Mouse (Mus musculus) adrenal gland, postnatal 25 days (tissue): ENCODE measurements at regions not wholly inside any gene's neighbourhood (a gene's known extent, or its start where the extent isn't known, plus 50 kb on each side); places are given as distances from the start of the nearest gene placed in this dataset.
A peak's percentile ranks its signal among the peaks of the same experiment; 100 is the strongest.
"Not testable (repeated sequence)": the region's sequence is repeated elsewhere in the genome, so short reads cannot be mapped to it uniquely, and the experiment has no call there.

Experiments
- DNase-seq: peaks from one replicate; pipeline ENCODE4 v3.0.0; 2021; ENCODE audit warnings: mixed read lengths

- no peak for DNase-seq
Measured at GRCm38 (mm10) chr8:113489436-113490107, 145.8 kb upstream of the Mon1b start.

- no peak for DNase-seq
Measured at GRCm38 (mm10) chr8:113490891-113491290, 144.5 kb upstream of the Mon1b start.

GRCm38 (mm10) chr8:113496896-113497295 is 138.5 kb upstream of the Mon1b start:
- DNase-seq, result no peak

- DNase-seq, result no peak
Measured at GRCm38 (mm10) chr8:113502671-113503070, 132.7 kb upstream of the Mon1b start.

GRCm38 (mm10) chr8:113512856-113513255 is 122.5 kb upstream of the Mon1b start:
- DNase-seq, result no peak

GRCm38 (mm10) chr8:113513886-113514730 is 121.3 kb upstream of the Mon1b start:
- DNase-seq, result peak; percentile 4

- DNase-seq, result not testable (repeated sequence)
Measured at GRCm38 (mm10) chr8:113514731-113515375, 120.5 kb upstream of the Mon1b start.

GRCm38 (mm10) chr8:113516176-113516575 is 119.2 kb upstream of the Mon1b start:
- DNase-seq, result no peak

GRCm38 (mm10) chr8:113517912-113518311 is 117.5 kb upstream of the Mon1b start:
- DNase-seq, result no peak

- no peak for DNase-seq
Measured at GRCm38 (mm10) chr8:113523561-113523960, 111.8 kb upstream of the Mon1b start.

GRCm38 (mm10) chr8:113531116-113531665 is 104.2 kb upstream of the Mon1b start:
- DNase-seq, result no peak

GRCm38 (mm10) chr8:113532881-113533280 is 102.5 kb upstream of the Mon1b start:
- no peak for DNase-seq

- DNase-seq, result no peak
Measured at GRCm38 (mm10) chr8:113541437-113541836, 94.0 kb upstream of the Mon1b start.

GRCm38 (mm10) chr8:113542082-113542481 is 93.3 kb upstream of the Mon1b start:
- DNase-seq, result no peak

GRCm38 (mm10) chr8:113542713-113543112 is 92.7 kb upstream of the Mon1b start:
- DNase-seq, result no peak

GRCm38 (mm10) chr8:113549200-113549599 is 86.2 kb upstream of the Mon1b start:
- no peak for DNase-seq

GRCm38 (mm10) chr8:113551454-113552273 is 83.7 kb upstream of the Mon1b start:
- DNase-seq, result no peak

GRCm38 (mm10) chr8:113552826-113553225 is 82.6 kb upstream of the Mon1b start:
- DNase-seq, result no peak

GRCm38 (mm10) chr8:113554700-113555455 is 80.5 kb upstream of the Mon1b start:
- no peak for DNase-seq

GRCm38 (mm10) chr8:113556994-113557393 is 78.4 kb upstream of the Mon1b start:
- no peak for DNase-seq

GRCm38 (mm10) chr8:113581098-113581497 is 54.3 kb upstream of the Mon1b start:
- DNase-seq, result no peak
